Mouse (Mus musculus): ENCODE measurements around the gene Entpd1. TPM values are rescaled to one million over a fixed set of nuclear protein-coding genes. Genes with fewer than 3 reads are reported as not detected.
A peak's percentile ranks its signal among the peaks of the same experiment; 100 is the strongest.

Entpd1 gene
- polyA plus RNA-seq, 1 experiment from 2014 or later = 3.3 TPM

- Histone ChIP-seq H3K27me3 (replicated peaks; ENCODE audit: low read depth, poor library complexity, severe bottlenecking) (no peaks in the 10 kb centered on the region), H3K27ac (replicated peaks) (no peak within 1 kb of the TSS), H3K36me3 (replicated peaks) (no peaks in the 10 kb centered on the region), H3K4me3 (peak within 1 kb of the TSS; percentile 35; the same call in 1 of the 2 replicates), H3K4me1 (peaks cover 4% of the 10 kb centered on the region; the same call in 1 of the 2 replicates), H3K9me3 (no peaks in the 10 kb centered on the region)
- DNase-seq (ENCODE audit: low spot score) = peak; percentile 39
- 69% methylated on average over 17 of the region's 17 CpGs for WGBS
These were observed 136.4 kb downstream of the Entpd1 start, which contains the start of gene Cc2d2b for GRCm38 (mm10) chr19:40748559-40748958. Cc2d2b (plus strand) TSS chr19:40748753.

GRCm38 (mm10) chr19:40754311-40754710 is 142.1 kb downstream of the Entpd1 start:
- DNase-seq (ENCODE audit: low spot score) = peak; percentile 50
- Histone ChIP-seq H3K27me3 (replicated peaks; ENCODE audit: low read depth, poor library complexity, severe bottlenecking) (no peaks in the 10 kb centered on the region), H3K27ac (replicated peaks) (no peak overlapping the region), H3K9me3 (0 out of 2 replicates have a peak, but pooled peaks cover 2% of the 10 kb centered on the region), H3K4me1 (no peaks in the 10 kb centered on the region), H3K4me3 (no peak overlapping the region), H3K36me3 (replicated peaks) (no peaks in the 10 kb centered on the region)
- WGBS = 71% methylated on average over 2 of the region's 2 CpGs

- 0 out of 2 replicates have a peak, but pooled peaks cover 11% of the 10 kb centered on the region for H3K27me3 ChIP-seq (replicated peaks; ENCODE audit: low read depth, poor library complexity, severe bottlenecking)
- no peak for DNase-seq (ENCODE audit: low spot score)
- H3K4me1 ChIP-seq = peaks cover 12% of the 10 kb centered on the region
- no peaks in the 10 kb centered on the region for H3K36me3 ChIP-seq (replicated peaks)
- H3K4me3 ChIP-seq = no peak overlapping the region
- H3K27ac ChIP-seq (replicated peaks) = no peak overlapping the region
- whole genome bisulfite sequencing = 83% methylated on average over 2 of the region's 2 CpGs
- no peaks in the 10 kb centered on the region for H3K9me3 ChIP-seq
These were observed 147.9 kb downstream of the Entpd1 start for GRCm38 (mm10) chr19:40760071-40760470.

GRCm38 (mm10) chr19:40762023-40762759 is 150.0 kb downstream of the Entpd1 start:
- peak; percentile 35 for DNase-seq (ENCODE audit: low spot score)
- Histone ChIP-seq H3K27me3 (replicated peaks; ENCODE audit: low read depth, poor library complexity, severe bottlenecking) (0 out of 2 replicates have a peak, but pooled peaks cover 11% of the 10 kb centered on the region), H3K4me1 (peaks cover 12% of the 10 kb centered on the region), H3K27ac (replicated peaks) (peak overlapping the region; percentile 70; the same call in 1 of the 2 replicates), H3K4me3 (peak overlapping the region; percentile 51), H3K9me3 (no peaks in the 10 kb centered on the region), H3K36me3 (replicated peaks) (no peaks in the 10 kb centered on the region)
- WGBS = 32% methylated on average over 22 of the region's 22 CpGs

GRCm38 (mm10) chr19:40767189-40767588 is 155.0 kb downstream of the Entpd1 start:
- Histone ChIP-seq H3K36me3 (replicated peaks) (no peaks in the 10 kb centered on the region), H3K27ac (replicated peaks) (no peak overlapping the region), H3K27me3 (replicated peaks; ENCODE audit: low read depth, poor library complexity, severe bottlenecking) (0 out of 2 replicates have a peak, but pooled peaks cover 5% of the 10 kb centered on the region), H3K4me3 (no peak overlapping the region), H3K9me3 (no peaks in the 10 kb centered on the region), H3K4me1 (peaks cover 3% of the 10 kb centered on the region)
- WGBS = 86% methylated on average over 2 of the region's 2 CpGs
- no peak for DNase-seq (ENCODE audit: low spot score)

- Histone ChIP-seq H3K27me3 (replicated peaks; ENCODE audit: low read depth, poor library complexity, severe bottlenecking) (no peaks in the 10 kb centered on the region), H3K9me3 (no peaks in the 10 kb centered on the region), H3K36me3 (replicated peaks) (no peaks in the 10 kb centered on the region), H3K27ac (replicated peaks) (no peak overlapping the region), H3K4me1 (no peaks in the 10 kb centered on the region), H3K4me3 (no peak overlapping the region)
- no peak for DNase-seq (ENCODE audit: low spot score)
- 47% methylated on average over 7 of the region's 7 CpGs for WGBS
These were observed 157.2 kb downstream of the Entpd1 start for GRCm38 (mm10) chr19:40769341-40769770.

GRCm38 (mm10) chr19:40788004-40788714 is 176.0 kb downstream of the Entpd1 start:
- WGBS = 73% methylated on average over 15 of the region's 15 CpGs
- no peaks in the 10 kb centered on the region for H3K4me1 ChIP-seq
- H3K4me3 ChIP-seq = no peak overlapping the region
- H3K27ac ChIP-seq (replicated peaks) = no peak overlapping the region
- no peaks in the 10 kb centered on the region for H3K36me3 ChIP-seq (replicated peaks)
- H3K27me3 ChIP-seq (replicated peaks; ENCODE audit: low read depth, poor library complexity, severe bottlenecking) = no peaks in the 10 kb centered on the region
- H3K9me3 ChIP-seq = no peaks in the 10 kb centered on the region
- no peak for DNase-seq (ENCODE audit: low spot score)

- no peaks in the 10 kb centered on the region for H3K9me3 ChIP-seq
- DNase-seq (ENCODE audit: low spot score) = no peak
- H3K4me1 ChIP-seq = no peaks in the 10 kb centered on the region
- H3K27ac ChIP-seq (replicated peaks) = no peak overlapping the region
- H3K36me3 ChIP-seq (replicated peaks) = no peaks in the 10 kb centered on the region
- no peak overlapping the region for H3K4me3 ChIP-seq
- H3K27me3 ChIP-seq (replicated peaks; ENCODE audit: low read depth, poor library complexity, severe bottlenecking) = no peaks in the 10 kb centered on the region
- 90% methylated on average over 2 of the region's 2 CpGs for whole genome bisulfite sequencing
These were observed 176.5 kb downstream of the Entpd1 start for GRCm38 (mm10) chr19:40788715-40789084.

Other genes with a start within 250 kb of the Entpd1 start
- 40.7 and 41.1 TPM in 2 replicates for gene Sorbs1, start 98.6 kb upstream of the Entpd1 start, polyA plus RNA-seq (2016; fragmentation: Nextera tagmentation; extraction: Ambion mirVana)
- 91.0 and 104 TPM in 2 replicates for gene Aldh18a1, start 23.9 kb upstream of the Entpd1 start, polyA plus RNA-seq (2016; fragmentation: Nextera tagmentation; extraction: Ambion mirVana)
- gene Tctn3, start 133 bp upstream of the Entpd1 start, polyA plus RNA-seq (2016; fragmentation: Nextera tagmentation; extraction: Ambion mirVana) = 10.0 and 11.5 TPM in 2 replicates
- 0.22 and 0.38 TPM in 2 replicates for gene Cc2d2b, start 136.4 kb downstream of the Entpd1 start, polyA plus RNA-seq (2016; fragmentation: Nextera tagmentation; extraction: Ambion mirVana)
- 38.7 and 40.5 TPM in 2 replicates for gene Ccnj, start 218.9 kb downstream of the Entpd1 start, polyA plus RNA-seq (2016; fragmentation: Nextera tagmentation; extraction: Ambion mirVana)

Data from embryonic facial prominence, embryonic 10.5 days (tissue).